Mouse (Mus musculus): ENCODE measurements around the gene H2afv. TPM values are rescaled to one million over a fixed set of nuclear protein-coding genes. Genes with fewer than 3 reads are reported as not detected.

The H2afv gene
- polyA plus RNA-seq, 1 experiment from 2014 or later = 428 TPM

DNA sequence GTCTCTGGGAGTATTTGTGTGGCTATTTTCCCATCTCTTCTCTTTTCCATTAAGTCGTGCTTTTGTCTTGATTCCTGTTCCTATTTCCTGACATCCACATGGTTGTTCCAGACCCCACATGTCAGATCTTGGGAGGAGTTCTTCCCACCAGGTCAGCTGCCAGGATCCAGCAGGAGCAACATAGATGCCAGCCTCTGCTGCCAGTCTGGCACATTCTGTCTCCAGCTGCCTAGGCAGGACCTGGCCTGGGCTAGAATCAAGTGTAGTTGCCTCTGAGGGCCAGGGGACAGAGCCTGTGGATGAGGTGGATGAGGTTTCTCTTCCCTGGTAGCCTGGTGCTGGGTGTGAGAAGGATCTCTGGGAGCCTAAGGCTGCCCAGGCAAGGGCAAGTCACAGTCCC, 50.4 kb downstream of the H2afv start:
- Histone ChIP-seq H3K9ac (ENCODE audit: low read depth, low read length) (peak overlapping the region; percentile 8; the same call in 1 of the 2 replicates), H3K9me3 (ENCODE audit: control insufficient read depth, low read length) (no peaks in the 10 kb centered on the region), H3K27me3 (replicated peaks; ENCODE audit: control insufficient read depth, insufficient read depth, low read length) (no peaks in the 10 kb centered on the region), H3K36me3 (ENCODE audit: control insufficient read depth, insufficient read depth, low read length) (peaks cover 58% of the 10 kb centered on the region), H3K4me3 (ENCODE audit: low read depth, low read length) (no peak overlapping the region), H3K27ac (replicated peaks; ENCODE audit: low read depth, low read length) (no peak overlapping the region), H3K4me1 (ENCODE audit: control insufficient read depth, insufficient read depth, low read length) (peaks cover 8% of the 10 kb centered on the region; the same call in 1 of the 2 replicates), H3K4me2 (ENCODE audit: low read depth, low read length) (no peak overlapping the region)
- DNase-seq (ENCODE audit: low spot score) (no peak), ATAC-seq (ENCODE audit: low read depth) (no peak)
- 52% methylated on average over 1 of the region's 1 CpGs for WGBS

DNA sequence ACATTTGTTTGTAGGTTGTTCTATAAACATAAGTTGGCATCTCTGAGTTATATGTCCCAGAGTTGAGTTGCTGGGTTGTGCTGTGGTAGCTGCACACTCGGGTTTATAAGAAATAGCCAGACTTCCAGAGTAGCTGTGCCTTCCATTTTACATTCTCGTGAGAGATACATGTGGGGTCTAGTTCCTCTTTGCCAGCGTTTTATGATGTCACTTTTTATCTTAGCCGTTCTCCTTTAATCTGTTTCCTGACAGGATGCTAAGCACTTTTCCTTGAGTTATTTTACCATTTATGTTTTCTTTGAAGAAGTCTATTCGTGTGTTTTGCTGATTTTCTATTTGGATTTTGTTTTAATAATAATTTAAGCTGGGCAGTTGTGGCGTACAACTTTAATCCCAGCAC, 51.4 kb downstream of the H2afv start:
- Histone ChIP-seq H3K4me3 (ENCODE audit: low read depth, low read length) (no peak overlapping the region), H3K36me3 (ENCODE audit: control insufficient read depth, insufficient read depth, low read length) (peaks cover 47% of the 10 kb centered on the region), H3K4me1 (ENCODE audit: control insufficient read depth, insufficient read depth, low read length) (peaks cover 8% of the 10 kb centered on the region; the same call in 1 of the 2 replicates), H3K27ac (replicated peaks; ENCODE audit: low read depth, low read length) (no peak overlapping the region), H3K4me2 (ENCODE audit: low read depth, low read length) (no peak overlapping the region), H3K9me3 (ENCODE audit: control insufficient read depth, low read length) (no peaks in the 10 kb centered on the region), H3K9ac (ENCODE audit: low read depth, low read length) (no peak overlapping the region), H3K27me3 (replicated peaks; ENCODE audit: control insufficient read depth, insufficient read depth, low read length) (no peaks in the 10 kb centered on the region)
- no peak for DNase-seq (ENCODE audit: low spot score)
- 83% methylated on average over 6 of the region's 6 CpGs for WGBS
- no peak for ATAC-seq (ENCODE audit: low read depth)

- Histone ChIP-seq H3K4me3 (ENCODE audit: low read depth, low read length) (no peak overlapping the region), H3K9me3 (ENCODE audit: control insufficient read depth, low read length) (no peaks in the 10 kb centered on the region), H3K9ac (ENCODE audit: low read depth, low read length) (no peak overlapping the region), H3K4me1 (ENCODE audit: control insufficient read depth, insufficient read depth, low read length) (peaks cover 8% of the 10 kb centered on the region; the same call in 1 of the 2 replicates), H3K27ac (replicated peaks; ENCODE audit: low read depth, low read length) (no peak overlapping the region), H3K36me3 (ENCODE audit: control insufficient read depth, insufficient read depth, low read length) (peaks cover 36% of the 10 kb centered on the region), H3K4me2 (ENCODE audit: low read depth, low read length) (no peak overlapping the region), H3K27me3 (replicated peaks; ENCODE audit: control insufficient read depth, insufficient read depth, low read length) (no peaks in the 10 kb centered on the region)
- WGBS = 82% methylated on average over 8 of the region's 8 CpGs
- DNase-seq (ENCODE audit: low spot score) (no peak), ATAC-seq (ENCODE audit: low read depth) (no peak)
These were observed 52.5 kb downstream of the H2afv start for GRCm38 (mm10) chr11:6391516-6392276.

GRCm38 (mm10) chr11:6390376-6391053, 53.7 kb downstream of the H2afv start:
- no peak for ATAC-seq (ENCODE audit: low read depth)
- H3K9ac ChIP-seq (ENCODE audit: low read depth, low read length) = peak overlapping the region; percentile 84
- DNase-seq (ENCODE audit: low spot score) = no peak
- H3K4me2 ChIP-seq (ENCODE audit: low read depth, low read length) = peak overlapping the region; percentile 85
- peaks cover 24% of the 10 kb centered on the region for H3K36me3 ChIP-seq (ENCODE audit: control insufficient read depth, insufficient read depth, low read length)
- 80% methylated on average over 8 of the region's 8 CpGs for WGBS
- H3K27me3 ChIP-seq (replicated peaks; ENCODE audit: control insufficient read depth, insufficient read depth, low read length) = no peaks in the 10 kb centered on the region
- no peak overlapping the region for H3K27ac ChIP-seq (replicated peaks; ENCODE audit: low read depth, low read length)
- peaks cover 8% of the 10 kb centered on the region; the same call in 1 of the 2 replicates for H3K4me1 ChIP-seq (ENCODE audit: control insufficient read depth, insufficient read depth, low read length)
- no peaks in the 10 kb centered on the region for H3K9me3 ChIP-seq (ENCODE audit: control insufficient read depth, low read length)
- H3K4me3 ChIP-seq (ENCODE audit: low read depth, low read length) = peak overlapping the region; percentile 81

- Histone ChIP-seq H3K27me3 (replicated peaks; ENCODE audit: control insufficient read depth, insufficient read depth, low read length) (no peaks in the 10 kb centered on the region), H3K36me3 (ENCODE audit: control insufficient read depth, insufficient read depth, low read length) (peaks cover 14% of the 10 kb centered on the region; the same call in 1 of the 2 replicates), H3K9ac (ENCODE audit: low read depth, low read length) (peak overlapping the region; percentile 84), H3K9me3 (ENCODE audit: control insufficient read depth, low read length) (no peaks in the 10 kb centered on the region), H3K27ac (replicated peaks; ENCODE audit: low read depth, low read length) (peak overlapping the region; percentile 90; the same call in 1 of the 2 replicates), H3K4me3 (ENCODE audit: low read depth, low read length) (peak overlapping the region; percentile 81), H3K4me1 (ENCODE audit: control insufficient read depth, insufficient read depth, low read length) (peaks cover 8% of the 10 kb centered on the region; the same call in 1 of the 2 replicates), H3K4me2 (ENCODE audit: low read depth, low read length) (peak overlapping the region; percentile 85)
- DNase-seq (ENCODE audit: low spot score) = no peak
- 0% methylated on average over 4 of the region's 43 CpGs for WGBS
- ATAC-seq (ENCODE audit: low read depth) = peak; percentile 1; the same call in 1 of the 2 replicates
These were observed 54.7 kb downstream of the H2afv start for GRCm38 (mm10) chr11:6389483-6389921.

DNA sequence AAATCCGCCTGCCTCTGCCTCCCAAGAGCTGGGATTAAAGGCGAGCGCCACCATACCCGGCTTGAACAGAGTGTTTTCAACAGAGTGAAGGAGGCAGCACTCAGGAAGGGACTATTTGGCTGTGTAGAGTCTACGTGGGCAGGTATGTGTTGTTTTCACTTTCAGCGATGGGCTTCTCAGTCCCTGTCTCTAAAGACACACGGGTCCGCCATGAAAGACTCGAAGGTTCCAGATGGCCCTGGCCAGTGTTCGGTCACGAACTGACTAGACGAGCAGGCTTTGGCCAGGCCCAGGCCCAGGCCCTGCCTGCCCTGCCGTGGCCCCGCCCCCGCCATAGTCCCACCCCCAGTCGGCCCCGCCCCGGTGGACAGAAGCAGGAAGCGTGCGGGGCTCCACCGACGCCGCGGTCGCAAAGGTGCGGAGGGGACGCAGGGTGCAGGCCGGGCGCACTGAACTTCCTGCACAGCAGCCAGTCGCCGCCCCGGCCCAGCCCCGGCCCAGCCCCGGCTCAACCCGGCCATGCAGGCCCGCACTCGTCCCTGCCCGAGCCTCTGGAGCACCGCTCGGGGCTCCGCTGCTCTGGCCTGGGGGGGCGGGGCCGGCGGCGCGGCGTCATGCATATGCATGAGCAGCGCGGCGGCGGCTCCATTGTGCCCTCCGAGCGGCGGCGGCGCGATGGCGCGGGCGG, 55.4 kb downstream of the H2afv start, which contains the start of gene Zmiz2:
Zmiz2 (plus strand) TSS at position 349 of the 688 bp plus-strand sequence.
- Histone ChIP-seq H3K27me3 (replicated peaks; ENCODE audit: control insufficient read depth, insufficient read depth, low read length) (no peaks in the 10 kb centered on the region), H3K4me3 (ENCODE audit: low read depth, low read length) (peak within 1 kb of the TSS; percentile 81), H3K9me3 (ENCODE audit: control insufficient read depth, low read length) (no peaks in the 10 kb centered on the region), H3K27ac (replicated peaks; ENCODE audit: low read depth, low read length) (peak within 1 kb of the TSS; percentile 90), H3K4me1 (ENCODE audit: control insufficient read depth, insufficient read depth, low read length) (peaks cover 8% of the 10 kb centered on the region; the same call in 1 of the 2 replicates), H3K9ac (ENCODE audit: low read depth, low read length) (peak within 1 kb of the TSS; percentile 84), H3K36me3 (ENCODE audit: control insufficient read depth, insufficient read depth, low read length) (peaks cover 14% of the 10 kb centered on the region; the same call in 1 of the 2 replicates), H3K4me2 (ENCODE audit: low read depth, low read length) (peak within 1 kb of the TSS; percentile 85)
- ATAC-seq (ENCODE audit: low read depth) (peak; percentile 98), DNase-seq (ENCODE audit: low spot score) (peak; percentile 96)
- 28% methylated on average over 12 of the region's 60 CpGs for WGBS

- Histone ChIP-seq H3K4me2 (ENCODE audit: low read depth, low read length) (peak overlapping the region; percentile 85), H3K36me3 (ENCODE audit: control insufficient read depth, insufficient read depth, low read length) (peaks cover 14% of the 10 kb centered on the region; the same call in 1 of the 2 replicates), H3K9ac (ENCODE audit: low read depth, low read length) (no peak overlapping the region), H3K27ac (replicated peaks; ENCODE audit: low read depth, low read length) (peak overlapping the region; percentile 90; the same call in 1 of the 2 replicates), H3K27me3 (replicated peaks; ENCODE audit: control insufficient read depth, insufficient read depth, low read length) (no peaks in the 10 kb centered on the region), H3K4me3 (ENCODE audit: low read depth, low read length) (0 out of 2 replicates have a peak overlapping the region, but pooled peaks have one; percentile 81), H3K4me1 (ENCODE audit: control insufficient read depth, insufficient read depth, low read length) (peaks cover 8% of the 10 kb centered on the region; the same call in 1 of the 2 replicates), H3K9me3 (ENCODE audit: control insufficient read depth, low read length) (no peaks in the 10 kb centered on the region)
- WGBS = 92% methylated on average over 6 of the region's 6 CpGs
- ATAC-seq (ENCODE audit: low read depth) (no peak), DNase-seq (ENCODE audit: low spot score) (no peak)
These were observed 56.0 kb downstream of the H2afv start for GRCm38 (mm10) chr11:6388126-6388725.

DNA sequence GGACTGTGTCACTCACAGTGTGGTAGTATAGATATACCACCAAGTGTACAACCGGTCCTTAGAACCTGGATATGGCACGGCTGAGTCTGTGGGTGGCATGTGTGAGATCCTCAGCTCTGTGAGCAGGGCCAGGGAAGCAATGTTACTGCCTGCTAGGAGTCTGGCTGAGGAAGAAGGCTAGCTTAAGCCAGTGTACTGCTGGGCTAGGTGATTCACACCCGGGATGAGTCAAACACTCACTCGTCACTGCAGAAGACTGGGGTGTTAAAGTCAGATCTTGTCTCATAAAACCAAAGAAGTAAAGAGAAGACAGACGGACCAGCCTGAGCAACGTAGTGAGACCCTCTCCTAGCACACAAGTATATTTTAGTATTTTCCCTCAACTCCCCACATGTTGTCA, 63.3 kb downstream of the H2afv start:
- no peak for DNase-seq (ENCODE audit: low spot score)
- no peaks in the 10 kb centered on the region for H3K27me3 ChIP-seq (replicated peaks; ENCODE audit: control insufficient read depth, insufficient read depth, low read length)
- H3K9ac ChIP-seq (ENCODE audit: low read depth, low read length) = no peak overlapping the region
- H3K36me3 ChIP-seq (ENCODE audit: control insufficient read depth, insufficient read depth, low read length) = no peaks in the 10 kb centered on the region
- H3K27ac ChIP-seq (replicated peaks; ENCODE audit: low read depth, low read length) = no peak overlapping the region
- H3K9me3 ChIP-seq (ENCODE audit: control insufficient read depth, low read length) = no peaks in the 10 kb centered on the region
- no peak overlapping the region for H3K4me3 ChIP-seq (ENCODE audit: low read depth, low read length)
- WGBS = 82% methylated on average over 6 of the region's 6 CpGs
- no peak overlapping the region for H3K4me2 ChIP-seq (ENCODE audit: low read depth, low read length)
- no peak for ATAC-seq (ENCODE audit: low read depth)
- H3K4me1 ChIP-seq (ENCODE audit: control insufficient read depth, insufficient read depth, low read length) = no peaks in the 10 kb centered on the region
